ENCODE assay signal across 18 mouse cellular contexts in the genomic region with DNA sequence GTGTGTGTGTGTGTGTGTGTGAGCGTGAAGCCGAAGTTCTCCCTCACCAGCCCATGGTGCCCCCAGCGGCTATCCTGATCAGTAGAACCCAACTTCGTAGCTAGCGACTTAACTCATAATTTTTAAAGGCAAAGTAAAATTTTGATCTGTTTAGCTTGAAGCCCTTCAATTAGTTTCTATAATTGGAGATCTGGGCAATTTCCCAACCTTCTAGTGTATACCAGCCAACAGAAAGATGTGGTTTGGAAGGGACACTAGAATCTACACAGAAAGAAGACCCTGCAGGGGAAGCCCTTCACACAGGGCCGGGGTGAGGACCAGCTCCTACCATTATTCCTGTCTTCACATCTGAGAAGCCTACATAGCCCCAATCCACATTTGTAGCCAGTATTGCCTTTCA.
DNase-seq lines count a peak whose midpoint lies in the region; ATAC-seq and TF ChIP-seq lines count a peak whose summit lies in the region.
"Had no signal": no experiment of that assay in that cellular context is flagged by ENCODE, and none has a peak within 500 bp of the region (broad histone marks: within the 10 kb centered on the region; RNA-seq: fewer than 3 reads in every experiment).

No protein-coding gene starts in this region.

- no peak overlapping the region for H3K4me3 ChIP-seq in forebrain, embryonic 14.5 days (ENCODE audit: low read depth, low read length)
- no peak overlapping the region for H3K4me3 ChIP-seq in forebrain, postnatal 0 days (ENCODE audit: low read depth, low read length)
- H3K4me3 ChIP-seq in heart, postnatal 0 days (ENCODE audit: low read depth, low read length), result no peak overlapping the region
- H3K4me3 ChIP-seq in stomach, embryonic 15.5 days (replicated peaks), result no peak overlapping the region
- H3K4me3 ChIP-seq: midbrain, embryonic 15.5 days had no signal

- TF ChIP-seq EP300 in heart, postnatal 0 days (IDR thresholded peaks at IDR 0.05; ENCODE audit: low read depth), result no peak

- no peak for ATAC-seq in forebrain, embryonic 14.5 days
- no peak for ATAC-seq in forebrain, postnatal 0 days
- no peak for ATAC-seq in heart, postnatal 0 days (ENCODE audit: insufficient read depth, low read depth)
- no peak for ATAC-seq in stomach, embryonic 15.5 days (ENCODE audit: insufficient read depth, low FRiP score, low read depth)
- ATAC-seq: hindbrain, embryonic 16.5 days; liver, postnatal 0 days; midbrain, embryonic 15.5 days had no signal

- peaks cover 15% of the 10 kb centered on the region for H3K4me1 ChIP-seq in forebrain, embryonic 14.5 days (ENCODE audit: control insufficient read depth, insufficient read depth, low read length)
- H3K4me1 ChIP-seq in forebrain, postnatal 0 days (ENCODE audit: insufficient read depth), result peaks cover 3% of the 10 kb centered on the region; the same call in 1 of the 2 replicates
- H3K4me1 ChIP-seq in heart, postnatal 0 days (ENCODE audit: control insufficient read depth, insufficient read depth), result peaks cover 33% of the 10 kb centered on the region
- H3K4me1 ChIP-seq in stomach, embryonic 15.5 days, result no peaks in the 10 kb centered on the region
- H3K4me1 ChIP-seq: megakaryocyte, embryonic 14.5 days had no signal

- no peak overlapping the region for H3K27ac ChIP-seq in forebrain, embryonic 14.5 days (ENCODE audit: low read depth, low read length)
- H3K27ac ChIP-seq in forebrain, postnatal 0 days (ENCODE audit: low read depth, low read length), result no peak overlapping the region
- peak overlapping the region; percentile 90 for H3K27ac ChIP-seq in heart, postnatal 0 days (ENCODE audit: low read depth)
- H3K27ac ChIP-seq in stomach, embryonic 15.5 days, result peak overlapping the region; percentile 31; the same call in 1 of the 2 replicates
- H3K27ac ChIP-seq: midbrain, embryonic 15.5 days had no signal

- TF ChIP-seq CTCF in forebrain, postnatal 0 days (IDR thresholded peaks at IDR 0.05; ENCODE audit: low read depth), result no peak
- no peak for TF ChIP-seq CTCF in heart, postnatal 0 days (IDR thresholded peaks at IDR 0.05; ENCODE audit: low read depth)

- H3K9me3 ChIP-seq in forebrain, embryonic 14.5 days (replicated peaks; ENCODE audit: control insufficient read depth, low read length), result no peaks in the 10 kb centered on the region
- no peaks in the 10 kb centered on the region for H3K9me3 ChIP-seq in forebrain, postnatal 0 days (ENCODE audit: low read length)
- no peaks in the 10 kb centered on the region for H3K9me3 ChIP-seq in heart, postnatal 0 days (replicated peaks; ENCODE audit: control insufficient read depth, low read length)
- H3K9me3 ChIP-seq in stomach, embryonic 15.5 days, result no peaks in the 10 kb centered on the region
- H3K9me3 ChIP-seq: megakaryocyte, embryonic 14.5 days; midbrain, embryonic 15.5 days had no signal

- 98% methylated on average over 6 of the region's 6 CpGs for WGBS in forebrain, embryonic 14.5 days
- 76% methylated on average over 6 of the region's 6 CpGs for WGBS in forebrain, postnatal 0 days
- WGBS in heart, postnatal 0 days, result 85% methylated on average over 6 of the region's 6 CpGs
- WGBS in stomach, embryonic 15.5 days, result 83% methylated on average over 6 of the region's 6 CpGs

- no peaks in the 10 kb centered on the region for H3K27me3 ChIP-seq in forebrain, embryonic 14.5 days (replicated peaks; ENCODE audit: control insufficient read depth, insufficient read depth, low read length)
- H3K27me3 ChIP-seq in forebrain, postnatal 0 days (ENCODE audit: insufficient read depth, low read length), result no peaks in the 10 kb centered on the region
- H3K27me3 ChIP-seq in heart, postnatal 0 days (ENCODE audit: control insufficient read depth, insufficient read depth, low read length), result no peaks in the 10 kb centered on the region
- H3K27me3 ChIP-seq in stomach, embryonic 15.5 days (replicated peaks), result no peaks in the 10 kb centered on the region
- H3K27me3 ChIP-seq: megakaryocyte, embryonic 14.5 days; midbrain, embryonic 15.5 days had no signal

- H3K4me2 ChIP-seq in forebrain, embryonic 14.5 days (ENCODE audit: low read length), result no peak overlapping the region
- H3K4me2 ChIP-seq in forebrain, postnatal 0 days (ENCODE audit: low read depth), result no peak overlapping the region
- H3K4me2 ChIP-seq in heart, postnatal 0 days (ENCODE audit: low read depth, low read length), result peak overlapping the region; percentile 59
- no peak overlapping the region for H3K4me2 ChIP-seq in stomach, embryonic 15.5 days
- H3K4me2 ChIP-seq: midbrain, embryonic 15.5 days had no signal

- intact Hi-C loops in heart, postnatal 36 days (cut with DNase I), result loop anchor here (5.0 kb wide), 2 partner anchors 75 to 425 kb away; no protein-coding TSS in a partner anchor

- H3K36me3 ChIP-seq in forebrain, embryonic 14.5 days (ENCODE audit: control insufficient read depth, insufficient read depth, low read length), result no peaks in the 10 kb centered on the region
- H3K36me3 ChIP-seq in forebrain, postnatal 0 days (ENCODE audit: insufficient read depth), result no peaks in the 10 kb centered on the region
- H3K36me3 ChIP-seq in heart, postnatal 0 days (replicated peaks; ENCODE audit: control insufficient read depth, insufficient read depth, low read length), result no peaks in the 10 kb centered on the region
- no peaks in the 10 kb centered on the region for H3K36me3 ChIP-seq in stomach, embryonic 15.5 days

- H3K9ac ChIP-seq in forebrain, embryonic 14.5 days (ENCODE audit: low read length), result no peak overlapping the region
- H3K9ac ChIP-seq in forebrain, postnatal 0 days, result no peak overlapping the region
- H3K9ac ChIP-seq in heart, postnatal 0 days (replicated peaks; ENCODE audit: low read depth, low read length), result 0 out of 2 replicates have a peak overlapping the region, but pooled peaks have one; percentile 46
- no peak overlapping the region for H3K9ac ChIP-seq in stomach, embryonic 15.5 days
- H3K9ac ChIP-seq: liver, postnatal 0 days; midbrain, embryonic 15.5 days had no signal

- DNase-seq in forebrain, embryonic 14.5 days (ENCODE audit: low spot score), result peak; percentile 32
- DNase-seq in forebrain, postnatal 0 days, result no peak
- DNase-seq in heart, postnatal 0 days (ENCODE audit: low spot score), result no peak
- no peak for DNase-seq in heart, postnatal 36 days
- peak; percentile 24 for DNase-seq in brain, adult 2 months (ENCODE audit: low read depth, low spot score)
- DNase-seq in neural tube, embryonic 10.5 days (ENCODE audit: extremely low spot score, low spot score), result no peak
- no peak for DNase-seq in layer of hippocampus, adult 11-12 months (ENCODE audit: low spot score)
- DNase-seq: adrenal gland, adult 8-10 months; cerebellum, adult 11-12 months; cerebellum, postnatal 36 days; gastrocnemius, postnatal 25 days; heart, postnatal 14 days; kidney, postnatal 25 days; liver, postnatal 0 days had no signal

Comparison
In these comparisons a context has a peak if more than half of its experiments do, and no peak if none do; other contexts are left out.
1. DNase-seq: peak in forebrain, embryonic 14.5 days (single experiment) and brain, adult 2 months (single experiment); none in forebrain, postnatal 0 days (single experiment), heart, postnatal 0 days (single experiment), heart, postnatal 36 days (0 of 2), neural tube, embryonic 10.5 days (single experiment) and layer of hippocampus, adult 11-12 months (single experiment).
2. H3K27ac ChIP-seq: peak in heart, postnatal 0 days (single experiment) and stomach, embryonic 15.5 days (single experiment); none in forebrain, embryonic 14.5 days (single experiment) and forebrain, postnatal 0 days (single experiment).